Mouse (Mus musculus) intestine, postnatal 0 days (tissue): ENCODE results near the gene Cfap46. TPM values are rescaled to one million over a fixed set of nuclear protein-coding genes. Genes with fewer than 3 reads are reported as not detected.

ENCODE experiments used
- ATAC-seq: fragments of 200-750 bp; cut with Nextera tagmentation; 2 replicates; pipeline ENCODE4 v1.8.0; 2017; ENCODE audit warnings: mild to moderate bottlenecking, moderate TSS enrichment, moderate library complexity
- H3K27ac ChIP-seq: fragments of 300-500 bp; sonication (generic); 2 replicates; pipeline ENCODE4 v1.5.1; 2014; ENCODE audit warnings: mild to moderate bottlenecking, low read depth, low read length, moderate library complexity
- H3K27me3 ChIP-seq: fragments of 300-500 bp; sonication (generic); replicated peaks from 2 replicates; pipeline ENCODE4 v1.6.1; 2014; ENCODE audit warnings: low read length, mixed read lengths; ENCODE audit not compliant: control insufficient read depth, insufficient read depth
- H3K36me3 ChIP-seq: fragments of 300-500 bp; sonication (generic); 2 replicates; pipeline ENCODE4 v1.6.1; 2014; ENCODE audit warnings: mild to moderate bottlenecking, moderate library complexity; ENCODE audit not compliant: control insufficient read depth, insufficient read depth
- H3K4me1 ChIP-seq: fragments of 300-500 bp; sonication (generic); replicated peaks from 2 replicates; pipeline ENCODE4 v1.6.1; 2014; ENCODE audit warnings: antibody characterized with exemption, low read length, mixed read lengths; ENCODE audit not compliant: control insufficient read depth, insufficient read depth
- H3K4me2 ChIP-seq: fragments of 300-500 bp; sonication (generic); replicated peaks from 2 replicates; pipeline ENCODE4 v1.6.1; 2014; ENCODE audit warnings: low read depth, mild to moderate bottlenecking, moderate library complexity
- H3K4me3 ChIP-seq: fragments of 300-500 bp; sonication (generic); 2 replicates; pipeline ENCODE4 v1.5.1; 2014; ENCODE audit warnings: low read depth, low read length
- H3K9ac ChIP-seq: fragments of 300-500 bp; sonication (generic); 2 replicates; pipeline ENCODE4 v1.6.1; 2014; ENCODE audit warnings: mild to moderate bottlenecking, low read depth, low read length
- H3K9me3 ChIP-seq: fragments of 300-500 bp; sonication (generic); 2 replicates; pipeline ENCODE4 v1.6.1; 2016; ENCODE audit warnings: mixed run types; ENCODE audit not compliant: control insufficient read depth
- CTCF ChIP-seq: sonication (generic); IDR thresholded peaks from 2 replicates; pipeline ENCODE4 v1.5.1; 2016; ENCODE audit warnings: low read depth, mild to moderate bottlenecking, control low read depth, antibody characterized with exemption, moderate library complexity
- WGBS: fragments of 180-500 bp; shearing (Covaris S2); extraction: QIAGEN DNeasy Blood & Tissue Kit; methylation state at CpG from one replicate; pipeline ENCODE4 v1.1.7; 2014; 5-methylcytosine and 5-hydroxymethylcytosine counted together
- polyA plus RNA-seq: library from polyadenylated mRNA; unstranded; fragments of >200 nt; fragmentation: Nextera tagmentation; extraction: Ambion mirVana; gene quantifications from 2 replicates; pipeline ENCODE4 v1.2.1, GENCODE M21; 2015

The Cfap46 gene
- polyA plus RNA-seq, 1 experiment from 2014 or later, result not detected

- Histone ChIP-seq H3K27ac (no peak overlapping the region), H3K9me3 (no peaks in the 10 kb centered on the region), H3K4me2 (no peak overlapping the region), H3K4me3 (no peak overlapping the region), H3K9ac (no peak overlapping the region), H3K4me1 (no peaks in the 10 kb centered on the region), H3K36me3 (peaks cover 43% of the 10 kb centered on the region), H3K27me3 (peaks cover 52% of the 10 kb centered on the region)
- no peak for ATAC-seq
- 80% methylated on average over 21 of the region's 21 CpGs for WGBS
- TF ChIP-seq CTCF, result no peak
Observed at GRCm38 (mm10) chr7:139579261-139579905, 104.2 kb downstream of the Cfap46 start.

GRCm38 (mm10) chr7:139576064-139576686, 107.4 kb downstream of the Cfap46 start:
- 70% methylated on average over 16 of the region's 16 CpGs for WGBS
- Histone ChIP-seq H3K4me2 (no peak overlapping the region), H3K27ac (no peak overlapping the region), H3K27me3 (peaks cover 20% of the 10 kb centered on the region), H3K4me1 (no peaks in the 10 kb centered on the region), H3K9ac (no peak overlapping the region), H3K36me3 (peaks cover 47% of the 10 kb centered on the region), H3K9me3 (no peaks in the 10 kb centered on the region), H3K4me3 (no peak overlapping the region)
- no peak for TF ChIP-seq CTCF
- no peak for ATAC-seq

- H3K4me1 ChIP-seq, result no peaks in the 10 kb centered on the region
- no peak for ATAC-seq
Observed at GRCm38 (mm10) chr7:139572665-139573064, 111.0 kb downstream of the Cfap46 start.

GRCm38 (mm10) chr7:139570788-139571187, 112.8 kb downstream of the Cfap46 start:
- Histone ChIP-seq H3K4me3 (no peak overlapping the region), H3K4me2 (no peak overlapping the region), H3K27ac (no peak overlapping the region), H3K9me3 (no peaks in the 10 kb centered on the region), H3K36me3 (peaks cover 44% of the 10 kb centered on the region), H3K27me3 (no peaks in the 10 kb centered on the region), H3K4me1 (no peaks in the 10 kb centered on the region), H3K9ac (no peak overlapping the region)
- 93% methylated on average over 5 of the region's 5 CpGs for WGBS
- TF ChIP-seq CTCF, result no peak
- no peak for ATAC-seq

More at GRCm38 (mm10) chr7:139572665-139573064, 111.0 kb downstream of the Cfap46 start:
- H3K4me2 ChIP-seq, result no peak overlapping the region
- 55% methylated on average over 3 of the region's 3 CpGs for WGBS
- no peak overlapping the region for H3K9ac ChIP-seq
- H3K4me3 ChIP-seq, result no peak overlapping the region
- no peaks in the 10 kb centered on the region for H3K27me3 ChIP-seq
- no peak overlapping the region for H3K27ac ChIP-seq
- no peaks in the 10 kb centered on the region for H3K9me3 ChIP-seq
- no peak for TF ChIP-seq CTCF
- H3K36me3 ChIP-seq, result peaks cover 49% of the 10 kb centered on the region

GRCm38 (mm10) chr7:139566533-139566932, 117.1 kb downstream of the Cfap46 start:
- no peak overlapping the region for H3K27ac ChIP-seq
- H3K9me3 ChIP-seq, result no peaks in the 10 kb centered on the region
- no peak for TF ChIP-seq CTCF
- no peak for ATAC-seq
- no peak overlapping the region for H3K9ac ChIP-seq
- WGBS, result 71% methylated on average over 8 of the region's 8 CpGs
- no peak overlapping the region for H3K4me2 ChIP-seq
- no peaks in the 10 kb centered on the region for H3K4me1 ChIP-seq
- H3K27me3 ChIP-seq, result no peaks in the 10 kb centered on the region
- H3K4me3 ChIP-seq, result no peak overlapping the region
- H3K36me3 ChIP-seq, result peaks cover 51% of the 10 kb centered on the region

GRCm38 (mm10) chr7:139565998-139566397, 117.6 kb downstream of the Cfap46 start:
- no peak for TF ChIP-seq CTCF
- Histone ChIP-seq H3K27me3 (no peaks in the 10 kb centered on the region), H3K27ac (no peak overlapping the region), H3K9me3 (no peaks in the 10 kb centered on the region), H3K36me3 (peaks cover 46% of the 10 kb centered on the region), H3K4me3 (no peak overlapping the region), H3K9ac (no peak overlapping the region), H3K4me1 (no peaks in the 10 kb centered on the region), H3K4me2 (no peak overlapping the region)
- 81% methylated on average over 6 of the region's 6 CpGs for WGBS
- no peak for ATAC-seq
